9 mouse cellular contexts compared by ENCODE assay signal in the genomic region with DNA sequence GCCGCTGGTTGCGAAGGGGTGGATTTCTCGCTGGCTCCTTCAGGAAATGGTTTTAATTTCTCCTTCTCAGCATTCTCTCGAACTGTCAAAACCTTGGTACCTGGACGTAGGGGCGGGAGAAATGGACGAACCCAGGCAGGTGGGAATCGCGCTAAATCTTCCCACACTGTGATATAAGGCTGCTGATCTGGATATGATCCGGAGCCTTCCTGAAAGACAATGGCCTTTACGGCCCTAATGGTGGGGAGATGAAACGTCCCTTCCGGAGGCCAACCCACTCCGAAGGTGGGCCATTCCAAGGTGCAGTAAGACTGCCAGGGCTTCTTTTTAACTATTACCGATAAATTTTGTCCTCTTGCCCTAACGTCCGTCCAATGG.
DNase-seq lines count a peak whose midpoint lies in the region; ATAC-seq and TF ChIP-seq lines count a peak whose summit lies in the region.
"Had no signal": no experiment of that assay in that cellular context is flagged by ENCODE, and none has a peak within 500 bp of the region (broad histone marks: within the 10 kb centered on the region; RNA-seq: fewer than 3 reads in every experiment).

No protein-coding gene starts in this region.

- peak; percentile 85 for DNase-seq in heart, embryonic 10.5 days (ENCODE audit: low spot score)
- DNase-seq in heart, postnatal 14 days, result no peak
- DNase-seq in Patski (ENCODE audit: low read depth, low spot score), result no peak
- no peak for DNase-seq in right cerebral cortex, postnatal 36 days (ENCODE audit: low spot score in 2 of 2)
- DNase-seq in left cerebral cortex, postnatal 4 days, result no peak
- DNase-seq in cerebellum, adult 18-20 months, result no peak

- in situ Hi-C loops in Patski (cut with MboI; ENCODE audit: low pct_unique_long_range_greater_than_20kb), result no loop called here

- H3K36me3 ChIP-seq in heart, embryonic 10.5 days, result peaks cover 28% of the 10 kb centered on the region
- peaks cover 13% of the 10 kb centered on the region; the same call in 1 of the 2 replicates for H3K36me3 ChIP-seq in hindbrain, embryonic 12.5 days

- peak overlapping the region; percentile 3; the same call in 1 of the 2 replicates for H3K4me3 ChIP-seq in heart, embryonic 10.5 days
- H3K4me3 ChIP-seq in hindbrain, embryonic 12.5 days, result no peak overlapping the region
- H3K4me3 ChIP-seq: myocyte had no signal

- H3K4me1 ChIP-seq in heart, embryonic 10.5 days, result no peaks in the 10 kb centered on the region
- H3K4me1 ChIP-seq in hindbrain, embryonic 12.5 days, result no peaks in the 10 kb centered on the region

- POLR2A ChIA-PET in Patski (lab: Charles Lee), result no interaction called here

- peaks cover 17% of the 10 kb centered on the region for H3K27me3 ChIP-seq in heart, embryonic 10.5 days (ENCODE audit: insufficient read depth, poor library complexity, severe bottlenecking)
- H3K27me3 ChIP-seq in Patski, result no peaks in the 10 kb centered on the region
- H3K27me3 ChIP-seq in hindbrain, embryonic 12.5 days, result peaks cover 23% of the 10 kb centered on the region

- H3K9ac ChIP-seq in hindbrain, embryonic 12.5 days, result no peak overlapping the region

- CTCF ChIA-PET in Patski (lab: Charles Lee), result no interaction called here

- no peak overlapping the region for H3K27ac ChIP-seq in heart, embryonic 10.5 days
- no peak overlapping the region for H3K27ac ChIP-seq in hindbrain, embryonic 12.5 days

- peak; percentile 19 for ATAC-seq in Patski
- peak; percentile 44 for ATAC-seq in hindbrain, embryonic 12.5 days (ENCODE audit: low FRiP score)
- peak; percentile 43; the same call in 1 of the 2 replicates for ATAC-seq in megakaryocyte-erythroid progenitor cell, adult 5-6 weeks (replicated peaks; ENCODE audit: low FRiP score, low TSS enrichment, poor library complexity, severe bottlenecking)

- H3K4me2 ChIP-seq in hindbrain, embryonic 12.5 days (replicated peaks), result no peak overlapping the region

- intact Hi-C loops in heart, postnatal 14 days (cut with DNase I), result no loop called here
- intact Hi-C loops in left cerebral cortex, postnatal 4 days (cut with DNase I), result no loop called here

- TF ChIP-seq CTCF in Patski (IDR thresholded peaks at IDR 0.05), result no peak

- 64% methylated on average over 17 of the region's 17 CpGs for WGBS in heart, embryonic 10.5 days
- 68% methylated on average over 17 of the region's 17 CpGs for WGBS in hindbrain, embryonic 12.5 days

- H3K9me3 ChIP-seq in heart, embryonic 10.5 days, result peaks cover 58% of the 10 kb centered on the region
- peaks cover 58% of the 10 kb centered on the region for H3K9me3 ChIP-seq in hindbrain, embryonic 12.5 days (replicated peaks)
